ENCODE assay signal across 8 mouse cellular contexts in the genomic region with DNA sequence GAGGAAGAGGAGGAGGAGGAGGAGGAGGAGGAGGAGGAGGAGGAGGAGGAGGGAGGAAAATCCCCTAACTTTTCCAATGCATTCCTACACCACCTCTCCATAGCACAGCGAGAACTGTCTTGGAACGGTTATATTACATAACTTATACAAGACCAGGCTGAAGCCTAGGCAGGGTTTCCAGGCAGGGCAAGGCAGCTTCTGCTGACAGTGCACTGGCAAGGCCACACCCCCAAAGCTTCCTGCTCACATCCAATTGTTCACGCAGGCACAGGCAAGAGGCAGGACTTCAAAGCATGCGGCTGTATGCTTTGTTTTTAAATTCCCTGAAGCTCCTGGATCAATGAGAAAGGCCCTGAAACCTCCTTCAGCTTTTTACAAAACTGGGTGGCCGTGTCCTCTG. TPM values are rescaled to one million over a fixed set of nuclear protein-coding genes. Genes with fewer than 3 reads are reported as not detected.
DNase-seq lines count a peak whose midpoint lies in the region; ATAC-seq lines count a peak whose summit lies in the region.

No protein-coding gene starts in this region.

- no peak overlapping the region for H3K4me3 ChIP-seq in hindbrain, embryonic 11.5 days (ENCODE audit: low read depth, low read length)
- no peak overlapping the region for H3K4me3 ChIP-seq in hindbrain, embryonic 14.5 days (replicated peaks; ENCODE audit: low read length)
- H3K4me3 ChIP-seq in forebrain, embryonic 16.5 days (replicated peaks; ENCODE audit: low read length): no peak overlapping the region

- no peak overlapping the region for H3K4me2 ChIP-seq in hindbrain, embryonic 11.5 days (replicated peaks; ENCODE audit: low read depth, low read length)
- no peak overlapping the region for H3K4me2 ChIP-seq in hindbrain, embryonic 14.5 days (replicated peaks)
- H3K4me2 ChIP-seq in forebrain, embryonic 16.5 days (ENCODE audit: low read length): no peak overlapping the region

- no peak overlapping the region for H3K9ac ChIP-seq in hindbrain, embryonic 11.5 days (ENCODE audit: low read depth, low read length)
- no peak overlapping the region for H3K9ac ChIP-seq in hindbrain, embryonic 14.5 days
- no peak overlapping the region for H3K9ac ChIP-seq in forebrain, embryonic 16.5 days (replicated peaks; ENCODE audit: low read depth, low read length)

- 19% methylated on average over 5 of the region's 5 CpGs for WGBS in hindbrain, embryonic 11.5 days
- WGBS in hindbrain, embryonic 14.5 days: 20% methylated on average over 5 of the region's 5 CpGs
- WGBS in forebrain, embryonic 16.5 days: 27% methylated on average over 5 of the region's 5 CpGs

- no peaks in the 10 kb centered on the region for H3K9me3 ChIP-seq in hindbrain, embryonic 11.5 days (ENCODE audit: control insufficient read depth, low read length)
- H3K9me3 ChIP-seq in hindbrain, embryonic 14.5 days (ENCODE audit: control insufficient read depth, low read length): no peaks in the 10 kb centered on the region
- no peaks in the 10 kb centered on the region for H3K9me3 ChIP-seq in forebrain, embryonic 16.5 days (ENCODE audit: control insufficient read depth, low read length)

- no peak for ATAC-seq in hindbrain, embryonic 11.5 days (ENCODE audit: low FRiP score)
- no peak for ATAC-seq in hindbrain, embryonic 14.5 days (ENCODE audit: low FRiP score)
- ATAC-seq in forebrain, embryonic 16.5 days: 0 out of 2 replicates have a peak, but pooled peaks have one; percentile 58

- no peak overlapping the region for H3K27ac ChIP-seq in hindbrain, embryonic 11.5 days (ENCODE audit: low read depth, low read length)
- no peak overlapping the region for H3K27ac ChIP-seq in hindbrain, embryonic 14.5 days
- no peak overlapping the region for H3K27ac ChIP-seq in forebrain, embryonic 16.5 days (ENCODE audit: low read length)

- no peaks in the 10 kb centered on the region for H3K36me3 ChIP-seq in hindbrain, embryonic 11.5 days (ENCODE audit: control insufficient read depth, insufficient read depth, low read length)
- no peaks in the 10 kb centered on the region for H3K36me3 ChIP-seq in hindbrain, embryonic 14.5 days (replicated peaks; ENCODE audit: control insufficient read depth, insufficient read depth)
- no peaks in the 10 kb centered on the region for H3K36me3 ChIP-seq in forebrain, embryonic 16.5 days (ENCODE audit: control insufficient read depth, insufficient read depth)

- no peaks in the 10 kb centered on the region for H3K27me3 ChIP-seq in hindbrain, embryonic 11.5 days (ENCODE audit: control insufficient read depth, insufficient read depth, low read length)
- no peaks in the 10 kb centered on the region for H3K27me3 ChIP-seq in hindbrain, embryonic 14.5 days (ENCODE audit: control insufficient read depth, insufficient read depth, low read length)
- H3K27me3 ChIP-seq in forebrain, embryonic 16.5 days (replicated peaks; ENCODE audit: control insufficient read depth, insufficient read depth, low read length): no peaks in the 10 kb centered on the region

- H3K4me1 ChIP-seq in hindbrain, embryonic 11.5 days (replicated peaks; ENCODE audit: control insufficient read depth, insufficient read depth, low read length): no peaks in the 10 kb centered on the region
- H3K4me1 ChIP-seq in hindbrain, embryonic 14.5 days (replicated peaks; ENCODE audit: control insufficient read depth, insufficient read depth, low read length): no peaks in the 10 kb centered on the region
- no peaks in the 10 kb centered on the region; the same call in 1 of the 2 replicates for H3K4me1 ChIP-seq in forebrain, embryonic 16.5 days (replicated peaks; ENCODE audit: control insufficient read depth, insufficient read depth, low read length)

- DNase-seq in hindbrain, embryonic 11.5 days (ENCODE audit: low spot score): peak; percentile 38
- DNase-seq in hindbrain, embryonic 14.5 days (ENCODE audit: low spot score): no peak
- peak; percentile 37 for DNase-seq in MN1 (ENCODE audit: low spot score)
- peak; percentile 60 to 76 for DNase-seq in kidney, postnatal 4 days
- DNase-seq in thymus, postnatal 10 days (ENCODE audit: low spot score in 2 of 2): peak; percentile 68 to 76
- no peak for DNase-seq in natural killer cell, adult 2 months (ENCODE audit: low spot score in 2 of 2)
- no peak for DNase-seq in spleen, adult 12 weeks (ENCODE audit: low spot score)

RNA-seq across cellular contexts. Expression of gene Fbxl14, which starts 19.8 kb away (rescaled TPM):
- polyA plus RNA-seq in hindbrain, embryonic 11.5 days (2014; fragmentation: Nextera tagmentation; extraction: Ambion mirVana): 5.8 and 7.0 TPM in 2 replicates
- 3.1 and 4.6 TPM in 2 replicates for polyA plus RNA-seq in hindbrain, embryonic 14.5 days (2014; fragmentation: Nextera tagmentation; extraction: Ambion mirVana)
- 3.1 and 3.3 TPM in 2 replicates for polyA plus RNA-seq in forebrain, embryonic 16.5 days (2015; fragmentation: Nextera tagmentation; extraction: Ambion mirVana)

RNA-seq across cellular contexts. Expression of gene Wnt5b, which starts 44.9 kb away (rescaled TPM):
- polyA plus RNA-seq in hindbrain, embryonic 11.5 days (2014; fragmentation: Nextera tagmentation; extraction: Ambion mirVana): 5.4 and 5.8 TPM in 2 replicates
- polyA plus RNA-seq in hindbrain, embryonic 14.5 days (2014; fragmentation: Nextera tagmentation; extraction: Ambion mirVana): 6.3 and 6.6 TPM in 2 replicates
- 2.2 and 3.3 TPM in 2 replicates for polyA plus RNA-seq in forebrain, embryonic 16.5 days (2015; fragmentation: Nextera tagmentation; extraction: Ambion mirVana)

Comparison
In these comparisons a context has a peak if more than half of its experiments do, and no peak if none do; other contexts are left out.
1. DNase-seq: peak in hindbrain, embryonic 11.5 days (single experiment), MN1 (single experiment), kidney, postnatal 4 days (2 of 2) and thymus, postnatal 10 days (2 of 2); none in hindbrain, embryonic 14.5 days (single experiment), natural killer cell, adult 2 months (0 of 2) and spleen, adult 12 weeks (single experiment).